Mouse (Mus musculus): ENCODE measurements around the gene Nudt1.

The Nudt1 gene

DNA sequence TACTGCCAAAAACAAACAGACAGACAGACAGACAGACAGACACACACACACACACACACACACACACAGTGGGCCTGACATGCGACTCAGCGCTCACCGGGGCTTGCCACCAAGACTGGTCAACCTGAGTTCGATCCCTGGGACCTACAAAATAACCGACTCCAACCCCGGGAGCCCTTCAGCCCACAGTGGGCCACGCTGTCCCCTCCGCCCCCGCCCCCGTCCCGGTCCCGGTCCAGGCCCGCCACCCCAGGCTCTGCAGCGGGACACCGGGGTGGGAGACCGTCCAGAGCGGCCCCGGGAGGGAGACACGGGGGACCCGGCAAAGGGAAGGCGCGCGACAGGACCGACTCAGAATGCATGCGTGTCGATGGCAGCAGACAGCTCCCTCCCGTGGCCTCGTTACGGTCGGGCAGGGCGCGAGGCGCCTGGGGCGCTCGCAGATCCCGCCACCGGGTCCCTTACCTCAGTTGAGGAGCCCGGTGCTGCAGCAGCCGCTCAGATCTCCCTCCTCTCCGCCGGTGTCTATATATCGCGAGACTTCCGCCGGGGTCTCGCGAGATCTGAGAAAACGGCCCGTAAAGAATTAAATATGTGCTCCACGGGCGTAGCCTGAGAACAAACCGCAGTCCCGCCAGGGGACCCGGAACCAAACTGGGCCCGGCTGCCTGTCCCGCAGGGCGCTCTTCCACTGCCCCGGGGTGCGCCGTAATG, at the start of gene Nudt1, which contains the start of gene Mad1l1:
TSS of gene Nudt1 (plus strand) at position 615 of the 714 bp plus-strand sequence.
TSS of gene Mad1l1 (minus strand) at position 511 of the 714 bp plus-strand sequence.
- peak; percentile 98 for DNase-seq (ENCODE audit: low spot score)

DNA sequence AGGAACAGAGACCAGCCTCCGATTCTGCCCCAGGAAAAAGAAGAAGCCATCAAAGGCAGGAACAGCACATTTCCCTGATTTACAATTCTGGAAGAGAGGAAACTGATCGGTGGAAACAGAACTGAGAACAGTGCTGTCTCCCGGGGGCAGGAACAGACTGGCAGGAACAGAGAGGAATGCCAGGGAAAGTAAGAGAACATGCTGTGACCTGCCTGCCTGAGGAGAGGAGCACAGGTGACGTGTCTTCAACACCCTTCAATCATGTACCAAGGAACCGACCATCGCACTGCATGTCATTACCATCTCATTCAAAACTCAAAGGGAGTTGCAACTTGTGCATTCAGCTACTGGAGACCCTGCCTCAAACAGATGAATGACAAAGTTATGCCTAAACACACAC, 44.7 kb upstream of the Nudt1 start:
- no peak for DNase-seq (ENCODE audit: low spot score)

DNA sequence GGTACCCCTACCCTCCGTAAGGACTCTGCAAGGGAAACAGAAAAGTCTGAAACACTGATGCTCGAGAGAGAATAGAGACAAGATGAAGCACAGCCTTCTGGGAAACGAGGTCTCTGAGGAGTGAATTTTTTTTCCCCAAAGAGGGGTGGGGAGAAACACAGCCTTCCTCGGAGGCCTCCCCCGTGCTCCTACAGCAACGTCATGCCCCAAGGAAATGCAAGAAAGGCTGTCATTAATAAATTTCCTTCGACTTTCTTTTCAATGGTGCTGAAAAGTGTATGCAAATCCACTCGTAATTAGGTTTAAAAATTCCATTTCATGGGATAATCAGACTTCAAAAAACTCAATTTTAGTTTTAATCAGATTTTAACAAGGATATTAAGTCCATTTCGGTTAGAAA, 41.3 kb upstream of the Nudt1 start:
- DNase-seq (ENCODE audit: low spot score) = no peak

DNA sequence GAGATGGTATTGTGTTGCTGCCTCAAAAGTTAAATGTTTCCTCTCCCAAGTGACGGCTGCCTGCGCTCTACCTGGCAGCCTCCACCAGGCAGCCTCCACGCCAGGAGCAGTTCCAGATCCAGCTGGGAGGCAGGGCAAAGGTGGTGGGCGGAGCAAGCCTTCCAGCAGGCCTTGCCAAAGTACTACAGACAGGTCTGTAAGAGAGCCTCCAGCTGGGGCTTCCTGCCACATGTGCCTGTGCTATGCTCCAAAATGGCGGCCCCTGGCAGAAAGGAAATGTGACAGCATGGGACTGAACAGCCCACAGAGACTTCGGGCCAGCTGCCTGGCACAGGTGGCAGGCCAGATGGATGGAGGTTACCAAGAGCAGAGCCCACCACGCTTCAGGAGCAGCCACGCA, 39.1 kb upstream of the Nudt1 start:
- DNase-seq (ENCODE audit: low spot score) = no peak

DNA sequence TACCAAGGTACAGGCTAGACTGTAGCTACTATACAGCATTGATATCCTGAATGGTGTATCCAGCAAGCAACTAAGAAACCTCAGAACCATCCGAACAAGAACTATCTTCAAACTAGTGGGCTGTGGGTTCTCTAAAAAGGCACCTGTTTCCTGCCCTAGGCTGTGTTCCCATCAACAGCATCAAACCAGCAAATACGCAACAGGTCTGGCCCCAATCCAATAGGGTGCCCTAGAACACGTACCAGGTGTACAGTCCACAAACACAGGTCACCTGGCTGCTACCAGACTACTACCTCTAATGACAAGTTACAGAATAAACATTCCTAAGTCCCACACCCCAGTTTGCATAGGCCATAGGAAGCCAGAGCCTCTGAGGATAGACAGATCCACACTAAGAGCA, 38.6 kb upstream of the Nudt1 start:
- DNase-seq (ENCODE audit: low spot score) = no peak

DNA sequence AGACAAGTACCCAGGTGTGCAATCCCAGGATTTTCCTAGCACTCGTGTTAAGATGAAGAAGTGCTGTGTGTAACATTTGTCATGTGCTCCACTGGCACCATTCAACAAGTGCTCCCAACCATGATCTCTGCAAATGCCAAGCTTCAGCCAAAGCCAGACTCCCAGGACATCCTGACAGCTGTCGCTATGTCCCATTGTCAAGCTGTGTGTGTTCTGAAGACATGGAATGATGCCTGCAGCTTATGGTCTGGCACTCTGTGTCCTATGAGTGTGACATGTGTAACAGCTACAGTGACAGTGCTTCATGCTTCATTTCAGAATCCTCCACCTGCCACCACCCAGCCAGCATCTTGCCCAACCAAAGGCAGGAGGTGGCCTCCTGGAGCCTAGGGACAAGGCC, 37.4 kb upstream of the Nudt1 start:
- no peak for DNase-seq (ENCODE audit: low spot score)

DNA sequence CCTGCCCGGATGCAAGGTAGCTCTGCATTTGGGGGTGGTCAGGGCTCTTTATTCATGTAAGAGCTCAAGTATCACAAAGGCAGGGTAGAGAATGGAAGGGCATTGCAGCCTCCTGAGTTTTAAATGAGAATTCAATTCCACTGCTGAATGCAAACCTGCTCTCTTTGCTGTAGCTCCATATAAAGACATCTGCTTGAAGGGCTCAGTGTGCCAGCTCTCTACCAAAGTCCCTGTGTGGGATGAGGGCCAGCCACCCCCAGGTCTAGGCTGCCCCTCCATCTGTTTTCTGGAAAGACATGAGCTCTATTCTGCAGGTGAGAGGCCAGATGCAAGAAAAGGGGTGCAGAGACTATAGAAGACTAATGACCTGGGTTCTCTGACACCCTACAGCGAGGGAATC, 36.7 kb upstream of the Nudt1 start:
- DNase-seq (ENCODE audit: low spot score) = no peak

DNA sequence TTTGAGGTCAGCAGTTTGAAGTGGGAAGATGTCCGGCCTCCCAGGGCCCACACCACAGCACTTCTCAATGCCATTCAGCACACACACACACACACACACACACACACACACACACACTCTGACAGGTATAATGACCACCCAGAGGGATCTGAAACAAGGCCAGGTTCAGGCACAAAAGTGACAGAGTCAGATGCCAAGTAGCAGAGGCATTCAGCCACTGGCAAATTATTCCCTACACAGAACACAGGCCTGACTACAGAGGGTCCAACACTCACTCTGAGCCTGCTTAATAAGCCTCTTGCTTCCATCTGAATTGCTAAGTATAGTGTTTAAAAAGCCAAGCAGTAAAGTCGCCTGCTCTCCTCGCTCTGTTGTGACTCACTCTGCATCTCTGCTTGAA, 33.2 kb upstream of the Nudt1 start:
- no peak for DNase-seq (ENCODE audit: low spot score)

DNA sequence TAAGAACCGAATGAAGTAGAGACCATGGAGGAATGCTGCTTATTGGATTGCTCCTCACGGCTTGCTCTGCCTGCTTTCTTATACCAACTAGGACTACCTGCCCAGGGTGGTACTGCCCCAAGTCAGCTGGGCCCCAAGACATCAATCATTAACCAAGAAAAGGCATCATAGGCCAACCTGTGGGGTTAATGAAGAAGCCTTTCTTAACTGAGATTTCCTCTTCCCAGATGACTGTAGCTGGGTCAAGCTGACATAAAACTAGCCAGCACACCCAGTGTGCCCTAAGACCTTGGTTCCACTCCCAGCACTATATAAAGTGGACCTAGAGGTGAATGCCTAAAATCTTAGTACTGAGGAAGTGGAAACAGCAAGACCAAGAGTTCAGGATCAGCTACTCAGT, 32.3 kb upstream of the Nudt1 start:
- DNase-seq (ENCODE audit: low spot score) = no peak

DNA sequence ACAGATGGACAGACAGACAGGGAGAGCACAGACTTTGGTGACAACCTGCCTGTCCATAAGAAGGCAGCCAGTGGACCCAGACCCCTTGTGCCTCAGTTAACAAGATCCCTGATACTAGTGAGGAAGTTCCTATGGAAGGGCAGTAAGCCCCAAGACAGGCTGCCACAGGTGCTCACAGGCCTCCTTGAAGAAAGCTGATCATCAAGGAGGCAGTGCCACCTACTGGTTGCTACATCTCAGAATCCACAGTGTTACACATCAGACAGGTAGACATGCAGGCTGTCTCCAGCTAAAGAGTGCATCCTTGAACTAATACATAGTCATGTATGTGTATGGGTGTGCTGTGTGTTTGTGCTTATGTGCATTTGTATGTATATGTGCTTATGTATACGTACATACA, 29.3 kb upstream of the Nudt1 start:
- DNase-seq (ENCODE audit: low spot score) = peak; percentile 70

DNA sequence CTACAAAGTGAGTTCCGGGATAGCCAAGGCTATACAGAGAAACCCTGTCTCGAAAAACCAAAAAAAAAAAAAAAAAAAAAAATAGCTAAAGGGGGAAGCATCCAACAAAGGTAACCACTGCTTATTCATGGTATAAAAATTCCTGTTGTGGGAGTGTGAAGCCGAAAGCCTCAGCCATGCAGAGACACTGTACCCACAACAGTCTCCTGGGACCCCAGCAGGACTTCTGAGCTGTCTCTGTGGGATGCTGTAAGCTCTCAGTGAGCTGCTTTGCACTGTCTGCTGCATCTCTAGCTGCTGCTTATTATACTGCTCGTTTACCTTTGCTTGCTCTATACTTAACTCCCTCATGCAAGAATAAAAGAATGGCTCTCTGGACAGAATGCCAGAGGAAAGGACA, 23.2 kb upstream of the Nudt1 start:
- no peak for DNase-seq (ENCODE audit: low spot score)

DNA sequence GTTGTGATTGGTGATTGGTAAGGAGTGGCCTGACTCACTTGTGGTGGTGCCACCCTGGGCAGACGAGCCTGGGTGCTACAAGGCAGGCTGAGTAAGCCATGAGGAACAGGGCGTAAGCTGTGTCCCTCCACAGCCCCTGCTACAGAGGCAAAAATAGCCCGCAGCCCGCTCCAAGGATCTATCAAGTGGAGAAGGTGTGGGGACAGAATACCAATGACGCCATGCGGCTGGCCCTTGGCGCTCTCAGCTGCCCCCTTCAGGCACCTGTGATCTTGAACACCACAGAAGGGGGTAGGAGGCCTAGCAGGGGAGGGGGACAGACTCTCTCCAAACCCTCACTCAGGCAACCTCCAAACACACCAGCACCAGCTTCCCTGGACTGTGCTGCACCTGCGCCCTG, 15.4 kb upstream of the Nudt1 start:
- no peak for DNase-seq (ENCODE audit: low spot score)

DNA sequence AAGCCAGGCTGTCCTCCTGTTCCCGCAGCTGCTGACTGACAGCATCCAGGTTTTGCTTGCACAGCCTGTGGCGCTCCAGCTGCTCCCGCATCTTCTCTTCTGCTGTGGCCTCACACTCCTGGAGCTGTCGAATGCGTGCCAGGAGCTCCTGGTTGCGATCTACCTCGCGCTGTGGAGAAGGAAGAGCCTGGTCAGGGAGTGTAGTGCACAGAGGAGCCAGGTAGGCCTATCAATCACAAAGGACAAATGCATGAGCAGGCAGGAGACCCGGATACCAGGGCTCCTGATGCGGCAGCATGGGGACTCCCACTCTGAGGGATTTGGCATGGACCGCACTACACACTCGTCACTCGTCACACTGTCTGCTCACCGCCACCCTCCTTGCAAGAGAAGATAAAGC, 13.9 kb upstream of the Nudt1 start:
- DNase-seq (ENCODE audit: low spot score) = no peak

DNA sequence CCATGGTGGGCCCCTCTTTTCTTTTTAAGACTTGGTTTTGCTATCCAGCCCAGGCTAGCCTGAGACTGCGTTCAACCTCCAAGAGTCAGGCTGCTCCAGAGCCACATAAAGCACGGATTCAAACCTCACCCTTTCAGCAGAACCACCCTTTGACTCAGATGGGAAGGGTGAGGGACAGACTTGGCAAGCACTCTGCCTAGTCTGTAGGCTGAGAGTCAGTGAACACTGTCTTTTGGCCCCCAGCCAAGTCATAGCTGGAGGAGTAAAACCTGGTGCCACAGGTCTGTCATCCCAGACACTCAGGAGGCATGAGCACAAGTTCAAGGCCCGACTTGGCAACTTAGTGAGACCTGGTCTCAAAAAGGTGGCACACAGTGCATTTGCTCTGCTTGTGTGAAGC, 4.7 kb upstream of the Nudt1 start:
- DNase-seq (ENCODE audit: low spot score) = no peak

DNA sequence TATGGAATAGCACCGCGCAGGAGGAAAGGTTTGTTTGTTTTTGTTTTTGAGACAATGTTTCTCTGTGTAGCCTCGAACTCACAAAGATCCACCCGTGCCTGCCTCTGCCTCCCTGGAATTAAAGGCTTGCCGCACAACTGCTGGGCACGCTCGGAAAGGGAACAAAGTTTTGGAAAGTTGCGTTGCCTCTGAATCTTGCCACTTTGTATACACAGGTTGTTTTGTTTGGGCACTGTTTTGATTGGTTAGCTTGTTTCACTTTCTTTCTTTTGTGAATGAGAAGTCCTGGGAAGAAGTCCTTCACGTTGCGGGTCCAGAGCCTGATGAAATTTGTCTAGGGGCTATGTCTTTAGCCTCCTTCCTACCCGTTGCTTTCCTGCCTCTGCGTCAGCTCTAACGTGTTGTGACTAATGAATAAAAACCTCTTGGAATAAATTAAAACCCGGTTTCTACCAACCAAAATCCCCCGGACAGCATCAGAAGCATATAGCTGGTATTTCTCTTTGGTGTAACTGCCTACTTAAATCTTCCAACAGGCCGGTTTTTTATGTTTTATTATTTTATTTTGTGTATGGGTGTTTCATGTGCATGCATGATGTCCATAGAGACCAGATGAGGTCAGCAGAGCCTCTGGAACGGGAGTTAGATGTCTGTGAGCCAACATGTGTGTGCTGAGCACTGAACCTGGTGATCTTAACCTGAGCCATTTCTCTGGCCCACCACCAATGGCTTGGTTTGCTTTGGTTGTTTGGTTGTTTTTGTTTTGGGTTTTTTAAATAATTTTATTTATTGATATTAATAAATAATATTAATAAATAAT, 510 bp downstream of the Nudt1 start:
- peak; percentile 66 for DNase-seq (ENCODE audit: low spot score)

DNA sequence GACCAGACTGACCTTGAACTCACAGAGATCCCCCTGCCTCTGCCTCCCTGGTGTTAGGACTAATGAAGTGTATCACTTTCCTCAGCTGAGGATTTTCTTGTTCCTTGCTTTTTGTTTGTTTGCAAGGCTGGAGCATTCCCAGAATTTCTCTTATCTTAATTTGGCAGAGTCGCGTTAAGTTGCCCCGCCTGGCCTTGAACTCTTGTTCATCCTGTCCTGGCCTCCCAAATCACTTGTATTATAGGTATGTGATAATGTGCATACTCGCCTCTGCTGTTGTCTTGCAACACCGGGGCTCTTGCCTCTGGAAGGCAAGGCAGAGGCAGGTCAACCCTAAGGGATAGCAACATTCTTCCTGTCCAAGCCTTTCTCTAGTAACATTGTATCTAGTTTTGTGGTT, 2.6 kb downstream of the Nudt1 start:
- DNase-seq (ENCODE audit: low spot score) = no peak

DNA sequence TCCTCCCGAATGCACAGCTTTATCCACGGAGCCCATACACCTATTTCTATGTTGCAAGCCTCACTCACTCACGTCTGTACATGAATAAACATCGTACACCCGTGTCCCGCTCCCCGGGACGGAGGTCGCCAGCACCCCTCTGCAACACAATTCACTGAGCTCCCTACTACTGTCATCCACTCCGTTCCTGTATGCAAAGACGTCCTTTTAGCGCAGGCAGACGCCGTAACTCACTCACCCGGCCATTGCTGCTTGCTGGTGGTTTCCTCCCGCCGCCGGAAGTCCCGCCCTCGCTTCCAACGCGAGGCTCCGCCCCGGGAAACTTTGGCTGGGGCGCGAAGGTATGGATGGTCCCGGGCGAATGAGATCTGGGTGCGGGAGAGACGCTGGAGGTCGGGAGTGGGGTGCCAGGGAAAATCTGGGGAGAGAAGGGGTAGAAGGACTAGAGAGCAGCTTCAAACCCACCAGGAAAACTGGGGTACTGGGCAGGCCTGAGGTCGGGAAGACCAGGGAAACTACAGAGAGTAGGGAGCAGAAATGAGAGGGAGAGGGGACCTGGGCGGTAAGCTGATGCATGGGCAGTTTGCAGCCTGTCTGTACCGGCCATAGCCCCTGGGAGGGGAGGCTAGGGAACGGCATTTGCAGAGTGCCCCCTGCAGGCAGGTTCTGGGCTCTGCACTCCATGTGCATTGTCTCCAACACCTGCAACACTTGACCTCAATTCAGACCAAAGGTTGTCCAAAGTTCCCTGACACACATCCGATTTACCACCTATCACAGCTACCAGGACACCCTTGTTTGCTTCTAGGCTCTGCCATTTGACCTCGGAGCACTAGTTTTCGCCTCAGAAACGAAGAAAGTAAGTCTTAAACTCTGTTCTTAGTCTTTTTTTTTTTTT, 10.4 kb downstream of the Nudt1 start, which contains the start of gene Mrm2:
TSS of gene Mrm2 (minus strand) at position 284 of the 898 bp plus-strand sequence.
- peak; percentile 92 for DNase-seq (ENCODE audit: low spot score)

DNA sequence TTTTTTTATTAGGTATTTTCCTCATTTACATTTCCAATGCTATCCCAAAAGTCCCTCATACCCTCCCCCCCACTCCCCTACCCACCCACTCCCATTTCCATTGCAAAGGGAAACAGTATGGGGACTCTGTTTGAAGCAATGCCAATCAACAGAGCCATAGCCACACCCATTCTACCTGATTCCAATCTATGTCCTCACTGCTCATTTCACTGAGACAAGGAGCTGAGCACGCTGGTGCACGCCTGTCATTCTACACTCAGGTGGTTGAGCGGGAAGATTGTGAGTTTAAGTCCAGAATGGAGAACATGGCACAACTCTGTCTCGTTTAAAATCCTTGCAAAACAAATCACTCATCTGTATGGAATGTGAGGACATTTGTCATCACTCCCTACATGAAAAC, 11.1 kb downstream of the Nudt1 start:
- DNase-seq (ENCODE audit: low spot score) = no peak

DNA sequence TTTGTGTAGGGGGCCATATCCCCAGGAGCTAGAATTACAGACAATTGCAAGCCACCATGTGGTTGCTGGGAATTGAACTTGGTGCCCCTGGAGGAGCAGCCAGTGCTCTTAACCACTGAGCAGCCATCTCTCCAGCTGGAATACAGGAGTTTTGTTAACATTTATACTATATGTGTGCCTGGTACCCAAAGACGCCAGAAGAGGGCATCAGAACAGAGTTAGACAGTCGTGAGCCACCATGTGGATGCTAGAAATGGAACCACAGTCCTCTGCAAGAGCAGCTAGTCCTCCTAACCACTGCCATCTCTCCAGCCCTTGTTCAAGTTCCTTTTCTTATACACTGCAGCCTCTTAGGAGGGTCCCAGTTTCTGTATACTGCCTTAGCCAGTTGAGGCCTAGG, 12.2 kb downstream of the Nudt1 start:
- DNase-seq (ENCODE audit: low spot score) = peak; percentile 60

DNA sequence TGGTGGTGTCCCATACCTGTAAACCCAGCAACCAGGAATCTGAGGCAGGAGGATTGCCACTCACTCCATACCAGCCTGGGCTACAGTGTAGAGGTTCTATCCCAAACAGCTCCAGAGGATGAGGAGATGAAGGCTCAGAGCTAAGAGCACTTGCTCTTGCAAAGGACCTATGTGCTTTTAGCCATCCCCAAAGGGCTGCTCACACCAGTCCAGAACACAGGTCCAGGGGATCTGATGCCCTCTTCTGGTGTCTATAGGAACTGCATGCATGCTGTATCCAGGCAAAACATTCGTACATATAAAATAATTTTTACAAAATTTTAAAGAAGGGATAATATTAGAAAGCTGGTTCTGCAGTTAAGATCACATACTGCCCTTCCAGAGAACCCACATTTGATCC, 15.2 kb downstream of the Nudt1 start:
- DNase-seq (ENCODE audit: low spot score) = peak; percentile 62

DNA sequence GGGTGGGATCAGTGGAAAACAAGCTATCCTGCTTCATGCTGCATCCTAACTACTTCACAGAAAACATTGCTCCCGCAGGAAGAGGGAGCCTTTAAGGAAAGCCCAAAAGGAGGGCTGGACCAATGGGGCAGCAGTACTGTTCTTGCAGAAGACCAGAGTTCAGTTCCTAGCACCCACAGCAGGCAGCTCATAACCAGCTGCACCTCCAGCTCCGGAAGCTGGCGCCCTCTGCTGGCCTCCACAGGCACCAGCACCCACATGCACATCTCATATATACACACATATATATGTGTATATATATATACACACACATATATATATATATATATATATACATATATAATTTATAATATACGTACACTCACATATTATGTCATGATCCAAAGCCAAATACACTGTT, 17.3 kb downstream of the Nudt1 start:
- DNase-seq (ENCODE audit: low spot score) = no peak

DNA sequence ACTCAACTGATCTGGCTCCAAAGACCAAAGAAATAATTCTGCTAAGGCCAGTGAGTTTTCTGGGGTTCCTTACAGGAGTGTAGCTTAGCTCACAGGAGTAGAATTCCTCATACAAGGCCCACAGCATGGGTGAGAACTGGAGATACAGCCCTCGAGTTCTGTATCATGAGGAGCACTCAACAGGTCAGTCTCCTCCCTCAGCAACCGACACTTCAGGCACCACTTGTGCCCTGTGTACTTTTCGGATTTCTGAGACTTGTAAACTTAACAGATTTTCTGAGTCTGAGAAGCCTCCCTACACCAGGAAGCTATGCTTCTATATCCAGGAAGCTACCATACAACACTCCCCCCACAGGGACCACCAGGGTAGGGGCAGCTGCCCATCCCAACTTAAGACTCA, 18.4 kb downstream of the Nudt1 start:
- DNase-seq (ENCODE audit: low spot score) = no peak

All from embryo, embryonic 10.5 days (tissue).